Mouse (Mus musculus) hematopoietic stem cell, adult 5-6 weeks (primary cell): ENCODE results near the gene Cycs. TPM values are rescaled to one million over a fixed set of nuclear protein-coding genes. Genes with fewer than 3 reads are reported as not detected.

Experiments used
- ATAC-seq, 2 experiments: fragments of 125-278 bp in 1 of 2; replicated peaks in 1 of 2; 2 replicates each; pipeline ENCODE4 v1.8.0; 2016 to 2017; ENCODE audit warnings: inconsistent platforms in 2 of 2, mild to moderate bottlenecking in 2 of 2, moderate number of reproducible peaks in 2 of 2, low read depth in 1 of 2, moderate TSS enrichment in 1 of 2; ENCODE audit not compliant: low FRiP score in 2 of 2, poor library complexity in 2 of 2, severe bottlenecking in 2 of 2, insufficient read depth in 1 of 2, low TSS enrichment in 1 of 2
- total RNA-seq: library from RNA; stranded (forward); fragments of 172-1452, 232-1000 nt; gene quantifications from 2 replicates; pipeline ENCODE4 v1.2.3, GENCODE M21; 2017

The Cycs gene
- total RNA-seq, 1 experiment from 2014 or later: 119 TPM

GRCm38 (mm10) chr6:50520139-50520538 is 46.2 kb downstream of the Cycs start:
- ATAC-seq: no peak

- ATAC-seq: no peak
Observed at GRCm38 (mm10) chr6:50518371-50518770, 48.0 kb downstream of the Cycs start.

Other genes with a start within 250 kb of the Cycs start
- gene Osbpl3, start 110.3 kb downstream of the Cycs start, total RNA-seq: 13.9 and 22.8 TPM in 2 replicates
- 0.81 and 1.5 TPM in 2 replicates for gene 4921507P07Rik, start 30.1 kb upstream of the Cycs start, total RNA-seq
- not detected in 2 replicates for gene Npvf, start 87.9 kb upstream of the Cycs start, total RNA-seq